Mouse (Mus musculus) macrophage (primary cell): Measurements from ENCODE around the gene Qtrt1. TPM values are rescaled to one million over a fixed set of nuclear protein-coding genes. Genes with fewer than 3 reads are reported as not detected.
A peak's percentile ranks its signal among the peaks of the same experiment; 100 is the strongest.

ENCODE experiments used
- H3K27ac ChIP-seq: fragments of 350-480 bp; formaldehyde crosslinking; 2 replicates; pipeline ENCODE4 v1.9.0; 2021
- H3K36me3 ChIP-seq: fragments of 350-480 bp; formaldehyde crosslinking; 2 replicates; pipeline ENCODE4 v1.9.0; 2021; ENCODE audit errors: inconsistent target
- H3K4me3 ChIP-seq: fragments of 350-480 bp; formaldehyde crosslinking; 2 replicates; pipeline ENCODE4 v1.9.0; 2021; ENCODE audit errors: inconsistent target
- H3K79me2 ChIP-seq: fragments of 350-480 bp; formaldehyde crosslinking; 2 replicates; pipeline ENCODE4 v1.9.0; 2021; ENCODE audit errors: inconsistent target
- WGBS: methylation state at CpG from one replicate; pipeline ENCODE4 v1.1.7; 2026; ENCODE audit warnings: inconsistent platforms; ENCODE audit not compliant: missing documents; 5-methylcytosine and 5-hydroxymethylcytosine counted together
- polyA plus RNA-seq: library from polyadenylated mRNA; stranded (reverse); fragments of 250-400 nt; gene quantifications from 3 replicates; pipeline ENCODE4 v1.2.4, GENCODE M21; 2018; ENCODE audit warnings: inconsistent platforms

Qtrt1 gene
- polyA plus RNA-seq, 1 experiment from 2014 or later = 6.1 TPM

DNA sequence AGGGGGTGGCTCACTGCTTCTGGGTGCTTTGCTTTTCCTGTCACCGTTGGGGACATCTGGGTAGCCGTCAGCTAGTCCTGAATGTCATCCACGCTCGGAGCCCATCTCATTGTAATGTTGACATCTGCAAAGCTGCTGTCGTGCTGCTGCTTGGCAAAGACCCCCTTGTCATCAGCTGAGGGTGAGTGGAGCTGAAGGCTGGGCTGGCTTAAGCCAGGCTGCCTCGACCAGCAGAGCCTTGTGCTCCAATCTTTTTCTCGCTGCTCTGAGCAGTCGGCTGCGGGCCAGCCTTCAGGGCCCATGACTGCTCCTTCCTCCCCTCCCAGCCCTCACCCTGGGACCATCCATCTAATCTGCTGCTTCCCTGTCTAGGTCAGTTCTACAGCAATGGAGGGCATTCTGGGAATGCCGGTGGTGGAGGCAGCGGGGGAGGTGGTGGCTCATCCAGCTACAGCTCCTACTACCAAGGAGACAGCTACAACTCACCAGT, 8.8 kb upstream of the Qtrt1 start:
- no peaks in the 10 kb centered on the region for H3K79me2 ChIP-seq
- no peak overlapping the region for H3K27ac ChIP-seq
- peaks cover 83% of the 10 kb centered on the region for H3K36me3 ChIP-seq
- H3K4me3 ChIP-seq = no peak overlapping the region
- WGBS = 95% methylated on average over 11 of the region's 11 CpGs

DNA sequence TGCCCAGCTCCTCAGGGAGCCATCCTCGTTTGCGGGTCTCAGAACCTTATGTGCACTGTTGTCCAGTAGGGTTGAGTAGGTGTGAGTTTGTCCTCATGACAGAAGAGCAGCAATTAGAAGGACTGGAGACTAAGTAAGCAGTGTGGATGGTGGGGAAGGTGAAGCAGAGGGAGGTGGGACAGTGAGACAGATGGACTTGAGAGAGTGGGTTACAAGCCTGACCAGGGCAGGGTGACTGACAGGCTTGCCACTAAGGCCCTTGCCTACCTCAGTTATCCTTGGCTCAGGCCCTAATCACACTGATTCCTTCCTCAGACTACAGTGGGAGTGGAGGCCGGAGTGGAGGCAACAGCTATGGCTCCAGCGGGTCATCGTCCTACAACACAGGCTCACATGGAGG, 7.9 kb upstream of the Qtrt1 start:
- Histone ChIP-seq H3K79me2 (no peaks in the 10 kb centered on the region), H3K27ac (no peak overlapping the region), H3K4me3 (no peak overlapping the region), H3K36me3 (peaks cover 74% of the 10 kb centered on the region)
- WGBS = 97% methylated on average over 5 of the region's 5 CpGs

DNA sequence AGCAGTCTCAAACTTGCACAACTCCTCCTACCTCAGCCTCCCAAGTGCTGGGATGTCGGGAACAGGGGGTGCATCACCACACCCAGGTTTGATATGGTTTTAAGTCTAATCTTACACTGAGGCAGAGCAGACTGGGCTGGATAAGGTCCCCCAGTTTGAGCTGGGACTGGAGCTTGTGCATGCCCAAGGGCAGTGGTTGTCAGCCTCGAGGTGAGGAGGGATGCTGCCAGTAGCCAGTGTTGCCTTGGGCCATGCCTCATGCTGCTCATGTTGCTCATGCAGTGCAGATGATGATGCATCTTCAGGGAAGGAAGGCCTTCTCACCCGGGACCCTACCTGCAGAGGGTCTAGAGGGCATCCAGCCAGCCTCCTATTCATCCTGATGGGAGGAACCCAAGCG, 6.1 kb upstream of the Qtrt1 start:
- Histone ChIP-seq H3K36me3 (peaks cover 56% of the 10 kb centered on the region), H3K79me2 (no peaks in the 10 kb centered on the region), H3K27ac (no peak overlapping the region), H3K4me3 (no peak overlapping the region)
- WGBS = 95% methylated on average over 4 of the region's 4 CpGs

DNA sequence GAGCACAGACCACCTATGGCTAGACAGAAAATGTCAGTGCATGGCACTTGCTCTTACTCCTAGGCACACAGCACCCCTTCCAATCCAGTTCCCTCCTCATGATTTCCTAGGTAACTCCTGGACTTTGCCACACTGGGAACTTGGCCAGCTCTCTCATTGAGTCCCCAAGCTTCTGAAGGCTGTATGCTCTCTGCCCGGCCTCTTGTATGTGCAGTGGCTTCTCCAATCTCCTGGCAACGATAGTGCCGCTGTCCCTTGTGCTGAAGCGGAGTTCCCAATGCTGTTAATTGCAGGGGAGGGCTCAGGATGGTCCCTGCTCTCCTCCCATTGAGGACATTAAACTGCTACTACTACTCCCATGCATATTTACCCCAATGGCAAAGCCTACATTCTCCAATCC, 3.7 kb upstream of the Qtrt1 start:
- 20% methylated on average over 4 of the region's 4 CpGs for WGBS

DNA sequence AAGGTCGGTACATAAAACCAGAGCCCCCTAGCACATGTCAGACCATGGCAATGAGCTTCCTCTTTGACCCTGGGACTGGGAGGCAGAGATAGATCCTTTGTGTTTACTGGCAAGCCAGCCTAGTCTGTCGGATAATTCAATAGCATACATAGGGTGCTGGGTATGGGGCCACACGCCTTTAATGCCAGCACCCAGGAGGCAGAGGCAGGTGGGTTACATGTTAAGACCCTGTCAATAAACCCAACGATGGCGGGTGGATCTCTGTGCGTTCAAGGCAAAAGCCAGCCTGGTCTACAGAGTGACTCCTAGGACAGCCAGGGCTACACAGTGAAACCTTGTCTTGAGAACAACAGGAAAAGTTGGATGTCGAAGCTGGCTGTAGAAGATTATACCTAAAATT, 3.0 kb upstream of the Qtrt1 start:
- no peak overlapping the region for H3K4me3 ChIP-seq
- no peak overlapping the region for H3K27ac ChIP-seq
- 68% methylated on average over 7 of the region's 7 CpGs for WGBS
- H3K36me3 ChIP-seq = peaks cover 27% of the 10 kb centered on the region
- H3K79me2 ChIP-seq = peaks cover 6% of the 10 kb centered on the region; the same call in 1 of the 2 replicates

More for the DNA sequence above, 3.7 kb upstream of the Qtrt1 start:
- H3K36me3 ChIP-seq = peaks cover 33% of the 10 kb centered on the region
- peaks cover 6% of the 10 kb centered on the region; the same call in 1 of the 2 replicates for H3K79me2 ChIP-seq
- no peak overlapping the region for H3K27ac ChIP-seq
- no peak overlapping the region for H3K4me3 ChIP-seq

DNA sequence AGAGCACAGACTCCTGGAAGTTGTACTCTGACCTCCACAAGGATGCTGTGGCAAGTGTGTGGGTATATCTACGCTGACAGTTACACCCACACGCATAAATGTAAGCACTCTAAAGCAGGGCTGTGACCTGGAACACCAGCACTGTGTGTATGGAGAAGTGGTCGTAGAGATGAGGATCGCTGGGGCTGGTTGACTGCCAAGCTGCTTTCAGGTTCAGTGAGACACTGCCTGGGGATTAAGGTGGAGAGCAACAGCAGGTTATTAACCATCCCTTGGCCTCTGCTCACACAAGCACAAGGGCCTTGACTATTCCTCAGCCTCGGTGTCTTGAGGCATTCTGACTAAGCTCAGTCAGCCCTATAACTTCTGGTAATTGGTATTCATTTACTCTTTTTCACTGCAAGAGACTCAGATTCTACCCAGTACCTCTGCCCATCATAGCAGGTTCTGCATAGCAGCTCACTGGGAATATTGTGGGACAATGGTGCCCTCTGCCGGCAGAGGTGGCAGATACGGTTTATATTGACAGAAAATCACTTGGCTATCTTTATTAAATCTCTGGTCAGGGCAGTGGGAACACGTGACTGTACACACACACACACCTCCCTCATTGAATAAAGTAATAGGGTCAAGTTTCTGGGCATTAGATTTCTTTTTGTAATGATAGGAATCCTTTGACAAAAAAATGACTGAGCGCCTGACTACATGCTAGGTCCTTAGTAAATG, 1.9 kb upstream of the Qtrt1 start:
- Histone ChIP-seq H3K27ac (no peak overlapping the region), H3K36me3 (peaks cover 16% of the 10 kb centered on the region), H3K79me2 (peaks cover 12% of the 10 kb centered on the region; the same call in 1 of the 2 replicates), H3K4me3 (no peak overlapping the region)
- WGBS = 28% methylated on average over 8 of the region's 9 CpGs

DNA sequence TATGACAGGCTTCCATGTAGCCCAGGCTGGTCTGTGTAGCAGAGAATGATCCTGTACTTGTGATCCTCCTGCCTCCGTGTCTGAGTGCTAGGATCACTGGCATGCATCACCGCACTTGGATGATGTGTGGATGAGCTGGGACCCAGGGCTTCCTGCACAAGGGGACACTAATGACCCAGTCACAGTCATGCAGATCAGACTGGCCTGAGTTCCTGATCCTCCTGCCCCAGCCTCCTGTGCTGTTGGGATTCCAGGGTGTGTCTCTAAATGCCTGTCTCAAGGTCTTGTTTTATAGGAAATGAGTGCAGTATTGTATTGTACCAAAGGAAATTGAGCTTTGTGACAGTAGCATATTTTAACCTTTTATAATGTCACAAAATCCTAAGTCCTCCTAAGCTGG, 6.2 kb downstream of the Qtrt1 start:
- Histone ChIP-seq H3K36me3 (peaks cover 13% of the 10 kb centered on the region; the same call in 1 of the 2 replicates), H3K27ac (no peak overlapping the region), H3K4me3 (no peak overlapping the region), H3K79me2 (peaks cover 6% of the 10 kb centered on the region; the same call in 1 of the 2 replicates)
- WGBS = 94% methylated on average over 2 of the region's 2 CpGs

DNA sequence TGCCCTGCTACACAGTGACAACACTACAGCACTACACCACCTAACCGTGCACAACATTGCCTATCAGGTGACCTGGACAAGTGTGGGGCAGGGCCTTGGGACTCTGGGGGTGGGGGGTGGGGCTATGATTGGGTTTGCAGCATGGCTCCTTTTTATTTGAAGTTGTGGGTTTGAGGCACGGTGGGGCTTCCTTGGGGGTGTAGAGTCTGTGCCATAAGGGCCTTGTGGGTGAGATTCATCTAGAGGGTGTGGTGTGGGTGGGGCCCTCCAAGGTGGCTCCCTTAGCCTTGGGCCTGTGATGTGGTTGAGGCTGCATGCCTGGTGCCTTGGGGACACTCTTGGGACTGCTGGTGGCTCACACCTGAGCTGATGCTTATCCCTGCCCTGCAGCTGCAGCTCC, 8.0 kb downstream of the Qtrt1 start:
- Histone ChIP-seq H3K27ac (no peak overlapping the region), H3K79me2 (no peaks in the 10 kb centered on the region), H3K4me3 (no peak overlapping the region), H3K36me3 (peaks cover 13% of the 10 kb centered on the region; the same call in 1 of the 2 replicates)
- WGBS = 96% methylated on average over 2 of the region's 2 CpGs

DNA sequence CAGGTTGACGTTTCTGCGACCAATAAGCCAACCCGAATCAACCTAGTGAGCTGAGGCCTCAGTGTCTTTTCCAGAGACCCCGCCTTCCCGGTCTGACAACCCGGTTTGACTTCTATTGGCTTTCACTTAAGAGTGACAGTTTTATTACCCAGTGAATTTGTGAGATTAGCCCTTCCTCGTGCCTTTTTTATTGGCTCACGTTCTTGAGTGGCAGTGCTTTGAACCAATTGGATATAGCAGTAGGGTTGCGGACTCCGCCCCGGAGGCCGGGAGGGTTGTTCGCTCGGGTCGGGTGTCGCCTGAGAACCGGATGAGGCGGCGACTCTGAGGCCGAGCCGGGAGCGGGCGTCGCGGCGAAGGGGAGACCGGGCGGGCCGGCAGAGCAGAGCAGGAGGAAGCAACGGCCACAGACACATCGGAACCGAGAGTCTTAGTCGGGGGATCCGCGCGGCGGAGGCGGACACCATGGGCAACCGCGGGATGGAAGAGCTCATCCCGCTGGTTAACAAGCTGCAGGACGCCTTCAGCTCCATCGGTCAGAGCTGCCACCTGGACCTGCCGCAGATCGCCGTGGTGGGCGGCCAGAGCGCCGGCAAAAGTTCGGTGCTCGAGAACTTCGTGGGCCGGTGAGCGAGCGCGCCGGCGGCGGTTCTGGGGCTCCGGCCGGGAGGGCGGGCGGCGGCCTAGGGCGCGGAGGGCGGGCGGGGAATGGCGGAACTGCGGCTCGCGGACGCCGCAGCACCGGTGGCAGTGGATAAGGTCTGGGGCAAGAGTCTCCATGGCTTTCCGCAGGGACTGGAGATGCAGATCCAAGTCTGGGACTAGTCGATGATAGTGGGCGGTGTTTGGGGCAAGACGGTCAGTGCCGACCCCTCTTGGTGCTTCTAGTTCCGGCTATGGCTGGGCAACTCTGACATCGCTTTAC, 13.3 kb downstream of the Qtrt1 start, which contains the start of gene Dnm2:
Dnm2 (plus strand) TSS at position 278 of the 925 bp plus-strand sequence.
- Histone ChIP-seq H3K27ac (peak within 1 kb of the TSS; percentile 66), H3K79me2 (peaks cover 51% of the 10 kb centered on the region), H3K36me3 (peaks cover 7% of the 10 kb centered on the region; the same call in 1 of the 2 replicates), H3K4me3 (peak within 1 kb of the TSS; percentile 96)
- under 1% methylated on average over 78 of the region's 82 CpGs for WGBS

DNA sequence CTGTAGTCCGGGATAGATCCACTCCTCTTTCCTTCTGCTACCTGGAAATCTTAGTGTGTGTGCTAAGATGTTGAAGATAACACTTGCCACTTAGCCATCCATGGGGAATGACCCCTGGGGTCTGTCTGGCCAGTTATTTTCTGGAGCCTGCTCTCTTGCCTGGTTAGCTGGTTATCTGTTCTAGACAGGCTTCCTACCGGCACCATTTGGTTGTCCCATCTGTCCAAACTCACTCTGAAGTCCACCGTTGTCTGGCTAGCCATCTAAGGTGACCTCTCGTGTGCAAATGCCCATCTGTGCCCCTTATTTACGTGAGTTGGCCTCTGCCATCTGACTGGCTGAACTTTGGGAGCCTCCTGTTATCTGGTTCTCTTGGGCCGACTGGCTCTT, 13.9 kb downstream of the Qtrt1 start:
- H3K4me3 ChIP-seq = peak overlapping the region; percentile 96
- peaks cover 2% of the 10 kb centered on the region; the same call in 1 of the 2 replicates for H3K36me3 ChIP-seq
- H3K27ac ChIP-seq = peak overlapping the region; percentile 66
- WGBS = 2% methylated on average over 6 of the region's 6 CpGs
- H3K79me2 ChIP-seq = peaks cover 57% of the 10 kb centered on the region

DNA sequence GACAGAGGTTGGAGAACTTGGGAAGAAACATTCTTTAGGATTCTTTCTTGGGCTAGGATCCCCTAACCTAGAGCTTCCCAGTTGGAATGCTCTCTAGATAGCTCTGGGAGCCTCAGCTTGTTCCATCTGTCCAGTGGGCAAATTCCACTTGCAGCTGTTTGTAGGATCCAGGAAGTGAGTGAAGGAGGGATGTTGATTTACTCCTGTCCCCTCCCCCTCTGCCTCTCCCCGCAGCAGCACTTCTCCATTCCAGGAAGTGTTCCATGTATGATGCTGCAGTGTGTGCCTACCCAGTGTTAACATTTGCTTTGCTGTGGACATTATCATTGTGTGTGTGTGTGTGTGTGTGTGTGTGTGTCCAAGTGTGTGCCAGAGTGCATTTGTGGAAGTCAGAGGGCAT, 14.4 kb downstream of the Qtrt1 start:
- Histone ChIP-seq H3K4me3 (peak overlapping the region; percentile 96), H3K27ac (peak overlapping the region; percentile 66), H3K79me2 (peaks cover 62% of the 10 kb centered on the region), H3K36me3 (no peaks in the 10 kb centered on the region)
- 0% methylated on average over 1 of the region's 1 CpGs for WGBS

DNA sequence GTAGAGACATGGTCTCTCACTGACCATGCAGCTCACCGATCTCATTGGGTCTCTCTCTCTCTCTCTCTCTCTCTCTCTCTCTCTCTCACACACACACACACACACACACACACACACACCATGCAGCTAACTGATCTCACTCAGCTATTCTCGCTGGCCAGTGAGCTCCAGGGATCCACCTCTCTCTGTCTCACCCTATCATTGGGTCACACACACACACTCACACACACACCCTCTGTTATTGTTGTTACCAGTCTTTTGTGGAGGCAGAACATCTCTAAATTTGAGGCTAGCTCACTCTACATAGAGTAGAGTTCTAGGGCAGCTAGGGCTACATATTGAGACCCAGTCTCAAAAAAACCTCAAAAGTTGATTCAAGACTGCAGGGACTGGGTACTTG, 14.9 kb downstream of the Qtrt1 start:
- Histone ChIP-seq H3K4me3 (peak overlapping the region; percentile 96), H3K36me3 (no peaks in the 10 kb centered on the region), H3K27ac (0 out of 2 replicates have a peak overlapping the region, but pooled peaks have one; percentile 66), H3K79me2 (peaks cover 67% of the 10 kb centered on the region)
- WGBS = 44% methylated on average over 1 of the region's 2 CpGs

DNA sequence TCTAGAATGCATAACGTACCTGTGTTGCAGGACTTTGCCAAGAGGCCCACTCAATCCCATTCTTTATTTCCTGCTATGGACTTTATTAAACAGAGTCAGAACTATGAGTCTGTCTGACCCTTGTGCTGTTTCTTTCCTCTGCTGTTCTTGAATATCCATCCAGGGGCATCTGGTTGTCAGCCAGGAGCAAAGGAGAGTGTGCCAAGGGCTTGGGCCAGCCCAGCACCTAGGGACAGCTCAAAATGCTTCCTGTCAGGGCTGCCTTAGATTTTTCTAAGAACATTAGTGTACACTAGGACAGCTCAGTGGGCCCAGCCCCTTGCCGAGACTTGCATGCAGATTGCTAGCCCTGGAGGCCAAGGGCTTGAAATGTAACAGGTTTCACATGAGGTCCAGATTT, 16.1 kb downstream of the Qtrt1 start:
- no peak overlapping the region for H3K27ac ChIP-seq
- no peak overlapping the region for H3K4me3 ChIP-seq
- no peaks in the 10 kb centered on the region for H3K36me3 ChIP-seq
- WGBS = 96% methylated on average over 2 of the region's 2 CpGs
- peaks cover 80% of the 10 kb centered on the region for H3K79me2 ChIP-seq

DNA sequence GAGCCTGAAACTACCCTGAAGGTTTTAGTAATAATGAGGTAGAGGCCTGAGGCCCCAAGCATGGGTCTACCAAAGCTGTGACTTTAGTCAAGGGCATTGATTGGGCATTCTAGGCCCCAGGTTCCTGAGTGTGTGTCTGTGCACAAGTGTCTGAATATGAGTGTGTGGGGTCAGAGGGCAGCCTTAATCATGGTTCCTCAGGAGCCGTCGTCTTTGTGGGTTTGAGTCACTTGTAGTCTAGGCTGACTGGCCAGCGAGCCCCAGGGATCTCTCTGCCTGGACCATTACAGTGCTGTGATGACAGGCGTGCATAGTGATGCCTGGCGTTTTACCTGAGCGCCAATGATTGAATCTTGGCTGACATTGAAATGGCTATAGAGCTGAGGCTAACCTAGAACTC, 16.5 kb downstream of the Qtrt1 start:
- peaks cover 84% of the 10 kb centered on the region for H3K79me2 ChIP-seq
- no peaks in the 10 kb centered on the region for H3K36me3 ChIP-seq
- H3K27ac ChIP-seq = no peak overlapping the region
- H3K4me3 ChIP-seq = no peak overlapping the region
- 92% methylated on average over 6 of the region's 6 CpGs for whole genome bisulfite sequencing
